Mouse (Mus musculus) common myeloid progenitor, adult 5-6 weeks (primary cell): Measurements from ENCODE around the gene Ythdc1. TPM values are rescaled to one million over a fixed set of nuclear protein-coding genes. Genes with fewer than 3 reads are reported as not detected.
"Not testable (repeated sequence)": the region's sequence is repeated elsewhere in the genome, so short reads cannot be mapped to it uniquely, and the experiment has no call there.

Experiments used
- ATAC-seq: replicated peaks from 2 replicates; pipeline ENCODE4 v1.8.0; 2016; ENCODE audit warnings: low read depth, mild to moderate bottlenecking, moderate TSS enrichment, inconsistent platforms; ENCODE audit not compliant: poor library complexity, severe bottlenecking
- total RNA-seq: library from RNA; stranded (forward); fragments of 200-1000, 187-1606 nt; gene quantifications from 2 replicates; pipeline ENCODE4 v1.2.3, GENCODE M21; 2017

Gene Ythdc1
- total RNA-seq, result 157 and 173 TPM in 2 replicates

GRCm38 (mm10) chr5:86803962-86804940 is at the start of gene Ythdc1:
TSS of gene Ythdc1 (plus strand) at chr5:86804221.
- ATAC-seq, result peak; percentile 91

- ATAC-seq, result no peak
These were observed 34.9 kb upstream of the Ythdc1 start for GRCm38 (mm10) chr5:86769015-86769658.

GRCm38 (mm10) chr5:86771010-86771409 is 33.0 kb upstream of the Ythdc1 start:
- no peak for ATAC-seq

GRCm38 (mm10) chr5:86776941-86777340 is 27.1 kb upstream of the Ythdc1 start:
- no peak for ATAC-seq

DNA sequence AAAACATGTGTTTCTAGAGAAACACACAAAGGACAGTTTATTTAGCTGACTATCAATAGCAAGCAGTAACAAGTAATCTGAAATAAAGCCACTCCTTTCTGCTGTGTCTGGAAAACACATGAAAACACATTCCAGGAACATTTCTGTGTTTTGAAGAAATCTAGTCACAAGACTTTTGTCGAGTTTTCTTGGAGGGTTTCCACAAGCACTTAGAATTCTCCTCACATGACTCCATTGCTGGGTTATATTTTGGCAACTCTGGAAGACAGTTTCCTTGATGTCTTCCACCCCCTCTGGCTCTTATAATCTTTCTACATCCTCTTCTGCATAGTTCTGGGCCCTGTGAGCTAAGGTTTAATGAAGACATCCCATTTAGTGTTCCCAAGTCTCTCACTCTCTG is 25.6 kb upstream of the Ythdc1 start:
- no peak for ATAC-seq

DNA sequence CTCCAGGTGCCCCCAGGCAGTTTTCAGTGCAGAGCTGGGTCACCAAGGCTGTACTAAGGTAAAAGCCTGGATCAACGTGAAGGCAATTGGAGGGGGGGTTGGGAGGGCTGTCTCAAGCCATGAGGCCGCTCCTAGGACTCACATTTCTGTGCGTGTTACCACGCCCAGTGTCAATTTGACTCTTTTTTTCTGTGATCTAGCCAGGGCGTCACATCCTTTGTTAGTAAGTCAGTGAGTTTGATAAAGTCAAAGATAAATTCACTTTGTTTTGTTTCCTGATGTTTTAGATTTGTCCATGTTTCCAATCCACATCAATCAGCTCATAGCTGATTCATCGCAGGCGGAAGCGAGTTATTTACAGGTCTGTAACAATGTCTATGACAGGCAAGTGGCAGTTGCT is 21.0 kb upstream of the Ythdc1 start:
- ATAC-seq, result no peak

DNA sequence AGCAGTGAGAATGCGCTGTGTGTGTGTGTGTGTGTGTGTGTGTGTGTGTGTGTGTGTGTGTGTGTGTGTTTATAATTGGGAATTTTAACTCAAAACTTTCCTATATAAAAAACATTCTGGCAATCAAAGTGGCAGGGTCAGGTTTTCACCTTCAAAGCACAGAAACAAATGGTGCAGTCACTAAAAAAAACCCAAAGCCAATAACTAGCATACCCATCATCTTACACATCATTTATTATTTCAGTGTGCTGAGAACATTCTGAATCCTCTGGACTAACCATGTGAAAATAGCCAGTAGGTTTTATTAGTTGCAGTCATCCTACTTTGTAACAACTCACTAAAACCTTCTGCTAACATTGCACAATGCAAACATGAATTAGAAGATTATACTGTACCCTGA is 19.8 kb upstream of the Ythdc1 start:
- no peak for ATAC-seq

DNA sequence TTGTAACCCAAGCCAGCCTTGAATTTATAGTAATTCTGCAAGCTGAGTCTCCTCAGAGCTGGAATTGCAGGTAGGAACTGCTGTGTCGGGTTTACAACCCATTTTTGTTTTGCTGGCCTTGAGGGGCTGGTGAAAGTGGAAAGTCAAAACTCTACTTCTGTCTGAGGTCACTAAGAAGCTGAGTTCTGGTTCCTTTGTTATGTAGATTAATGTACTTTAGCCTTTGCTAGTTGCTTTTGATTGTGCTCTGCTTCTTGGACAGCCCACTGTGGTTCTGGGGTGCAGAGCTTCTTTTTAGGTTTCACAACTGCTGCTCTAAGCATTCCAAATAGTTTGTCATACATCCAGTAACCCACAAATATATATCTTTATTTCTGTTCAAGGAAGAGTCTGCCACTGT is 17.2 kb upstream of the Ythdc1 start:
- ATAC-seq, result no peak

- ATAC-seq, result no peak
These were observed 14.1 kb upstream of the Ythdc1 start for GRCm38 (mm10) chr5:86789954-86790353.

GRCm38 (mm10) chr5:86792249-86792648 is 11.8 kb upstream of the Ythdc1 start:
- peak; percentile 66; the same call in 1 of the 2 replicates for ATAC-seq

DNA sequence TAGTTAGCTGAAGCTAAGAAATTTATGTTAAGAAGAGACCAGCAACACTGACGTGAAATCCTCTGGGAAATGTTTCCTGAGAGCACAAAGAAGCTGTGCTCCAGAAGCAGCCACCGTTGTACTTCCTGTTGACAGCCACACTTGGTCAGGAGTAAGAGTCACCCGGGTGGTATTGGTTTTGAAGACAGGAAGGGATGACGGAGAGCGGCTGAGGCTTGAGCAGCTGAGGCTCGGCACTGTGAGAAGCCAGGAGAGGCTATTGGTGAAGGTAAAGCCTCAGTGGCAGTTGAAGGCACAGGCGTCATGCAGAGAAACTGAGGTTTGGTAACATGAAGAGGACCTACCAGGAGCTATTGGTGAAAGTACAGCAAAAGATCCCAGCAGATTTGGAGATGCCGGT is 11.2 kb upstream of the Ythdc1 start:
- ATAC-seq, result peak; percentile 87

- ATAC-seq, result 0 out of 2 replicates have a peak, but pooled peaks have one; percentile 22
These were observed 12.8 kb downstream of the Ythdc1 start for GRCm38 (mm10) chr5:86816795-86817194.

DNA sequence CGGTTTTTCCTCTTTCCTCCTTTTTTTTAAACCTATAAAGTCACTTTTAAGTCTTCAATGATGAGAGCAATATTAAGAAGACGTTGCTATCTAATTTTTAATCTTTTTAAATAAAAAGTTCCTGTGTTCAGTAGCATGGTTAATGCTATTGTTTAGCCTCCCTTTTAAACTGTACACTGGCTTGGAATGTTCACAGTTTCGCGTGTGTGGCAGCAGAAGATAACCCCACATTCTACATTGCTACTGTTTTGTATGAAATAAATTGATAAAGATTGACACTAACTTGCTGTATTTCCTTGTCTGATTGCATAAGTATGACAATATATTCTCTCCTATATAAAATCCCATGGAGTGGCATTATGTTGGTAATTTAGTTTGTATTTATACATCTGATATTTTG is 32.4 kb downstream of the Ythdc1 start:
- not testable (repeated sequence) for ATAC-seq

DNA sequence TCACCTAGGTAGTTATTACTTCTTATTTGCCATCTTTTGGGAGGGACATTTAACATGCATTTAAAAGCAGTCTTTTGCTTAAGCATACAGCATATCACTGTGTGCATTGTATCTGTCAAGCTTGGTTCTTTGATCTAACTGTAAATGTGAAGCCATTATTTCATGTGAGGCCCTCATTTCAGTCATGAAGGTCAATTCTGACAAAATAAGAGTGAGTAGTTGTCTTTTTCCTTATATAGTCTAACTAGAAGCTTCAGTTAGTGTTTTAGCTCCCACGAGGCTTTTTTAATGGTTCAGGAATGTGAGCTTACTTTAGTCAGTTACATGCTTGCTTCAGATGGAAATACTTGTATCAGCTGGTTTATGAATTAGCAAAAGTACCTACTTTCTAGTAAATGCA is 34.1 kb downstream of the Ythdc1 start:
- ATAC-seq, result no peak

GRCm38 (mm10) chr5:86839472-86839871 is 35.5 kb downstream of the Ythdc1 start:
- no peak for ATAC-seq

GRCm38 (mm10) chr5:86840207-86840606 is 36.2 kb downstream of the Ythdc1 start:
- ATAC-seq, result no peak

- not testable (repeated sequence) for ATAC-seq
These were observed 37.2 kb downstream of the Ythdc1 start for GRCm38 (mm10) chr5:86841261-86841660.

- ATAC-seq, result peak; percentile 78
These were observed 46.1 kb downstream of the Ythdc1 start for GRCm38 (mm10) chr5:86850104-86850503.

GRCm38 (mm10) chr5:86851658-86852057 is 47.6 kb downstream of the Ythdc1 start:
- ATAC-seq, result no peak

DNA sequence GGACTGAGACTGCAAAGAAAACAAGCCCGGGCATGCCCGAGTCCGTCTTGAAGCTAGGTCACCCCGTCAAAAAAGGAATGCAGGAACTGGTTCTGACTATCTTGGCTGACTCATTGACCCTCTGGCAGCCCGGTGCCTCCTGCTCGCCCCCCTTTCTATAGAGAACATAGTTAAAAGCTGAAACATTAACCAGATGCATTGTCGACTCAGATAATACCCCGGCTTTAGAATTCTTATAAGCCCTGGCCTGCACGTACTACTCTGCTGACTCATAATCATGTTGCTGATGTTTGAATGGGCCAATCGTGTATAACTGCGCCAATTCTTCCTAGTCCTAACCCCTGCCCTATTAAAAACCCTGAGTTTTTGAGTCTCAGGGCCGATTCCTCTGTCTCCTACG is 52.5 kb downstream of the Ythdc1 start:
- ATAC-seq, result not testable (repeated sequence)

DNA sequence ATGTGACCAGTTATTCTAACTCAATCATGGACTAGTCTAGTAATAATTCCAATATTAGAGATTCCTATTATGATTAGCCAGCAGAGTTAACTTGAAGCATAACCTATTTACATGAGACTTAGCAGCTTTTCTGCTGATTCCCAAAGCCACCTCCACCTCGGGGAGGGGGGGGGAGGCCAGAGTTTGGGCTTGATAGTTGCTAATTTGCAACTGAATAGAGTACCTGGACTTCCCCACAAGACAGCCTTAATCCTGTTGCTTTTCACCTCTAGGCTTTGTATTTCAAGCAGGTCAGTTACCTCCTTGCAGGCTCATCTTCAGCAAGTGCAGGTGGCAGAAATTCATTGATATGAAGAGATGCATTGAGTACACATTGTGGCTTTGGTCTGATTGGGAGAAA is 53.7 kb downstream of the Ythdc1 start:
- no peak for ATAC-seq
